Mouse (Mus musculus): Measurements from ENCODE around the gene Cpa5. TPM values are rescaled to one million over a fixed set of nuclear protein-coding genes. Genes with fewer than 3 reads are reported as not detected.
A peak's percentile ranks its signal among the peaks of the same experiment; 100 is the strongest.

The Cpa5 gene
- polyA plus RNA-seq, 2 experiments, result 0.87 to 0.99 TPM

DNA sequence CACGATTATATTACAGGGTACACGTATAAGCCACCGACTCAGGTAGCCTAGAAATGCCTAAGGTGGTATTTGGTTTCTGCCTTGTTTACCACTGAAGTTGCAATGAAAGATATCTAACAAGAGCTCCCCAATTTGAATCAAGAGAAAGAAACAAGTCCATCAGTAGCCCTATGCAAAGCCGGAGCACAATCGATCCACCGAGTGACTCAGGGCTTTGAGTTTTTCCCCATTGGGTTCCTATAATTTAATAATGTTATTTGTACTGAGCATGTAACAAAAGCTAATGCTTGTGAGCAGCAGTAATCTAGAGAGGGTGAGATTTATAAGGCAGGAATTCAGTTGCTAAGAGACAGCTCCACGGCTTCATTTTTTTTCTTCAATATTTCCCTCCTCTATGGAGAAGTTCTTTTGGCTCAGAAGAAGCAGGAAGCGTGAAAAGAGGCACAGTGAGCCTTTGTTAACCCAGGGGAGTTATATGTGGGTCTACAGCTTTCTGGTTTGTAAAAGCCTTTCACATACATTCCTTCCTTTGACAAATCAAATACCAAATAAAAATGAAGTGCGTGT, 64.0 kb downstream of the Cpa5 start:
- DNase-seq (ENCODE audit: low spot score), result peak; percentile 86
- H3K4me1 ChIP-seq (ENCODE audit: control insufficient read depth, insufficient read depth, low read length), result peaks cover 60% of the 10 kb centered on the region
- peak overlapping the region; percentile 49 for H3K9ac ChIP-seq (ENCODE audit: low read depth, low read length, severe bottlenecking)

DNA sequence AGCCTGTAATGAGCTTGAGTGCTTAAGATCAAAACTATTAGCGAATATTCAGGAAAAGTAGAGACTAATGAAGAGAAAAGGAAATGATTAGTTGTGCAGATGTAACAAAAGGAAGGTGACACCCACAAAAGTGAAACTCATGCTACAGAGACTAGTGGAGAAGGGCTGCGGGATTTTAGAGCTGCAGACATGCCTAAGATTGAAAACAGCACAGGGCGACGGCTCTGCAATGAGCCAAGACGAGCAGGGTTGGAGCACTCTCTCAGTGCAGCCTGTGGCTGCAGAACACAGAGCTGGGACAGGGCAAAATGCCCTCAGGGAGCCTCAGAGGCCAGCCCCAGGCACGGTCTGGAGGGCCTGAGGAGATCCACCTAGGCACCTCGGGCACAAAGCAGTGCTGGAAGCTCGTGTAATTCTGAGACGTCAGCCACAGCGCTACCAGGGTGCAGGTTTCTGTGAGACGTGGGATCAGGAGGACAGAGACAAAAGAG, 64.5 kb downstream of the Cpa5 start:
- H3K4me1 ChIP-seq (ENCODE audit: control insufficient read depth, insufficient read depth, low read length), result peaks cover 59% of the 10 kb centered on the region
- DNase-seq (ENCODE audit: low spot score) (peak; percentile 54), ATAC-seq (ENCODE audit: low FRiP score, low read depth) (peak; percentile 62)
- H3K9ac ChIP-seq (ENCODE audit: low read depth, low read length, severe bottlenecking), result peak overlapping the region; percentile 49
- 10% methylated on average over 11 of the region's 11 CpGs for WGBS
- H3K9me3 ChIP-seq (ENCODE audit: control insufficient read depth, low read length), result no peaks in the 10 kb centered on the region
- H3K4me3 ChIP-seq (replicated peaks; ENCODE audit: low read length), result peak overlapping the region; percentile 12; the same call in 1 of the 2 replicates
- no peaks in the 10 kb centered on the region for H3K36me3 ChIP-seq (ENCODE audit: control insufficient read depth, insufficient read depth, low read length)
- peak overlapping the region; percentile 34 for H3K4me2 ChIP-seq (replicated peaks; ENCODE audit: low read depth, low read length, severe bottlenecking)
- H3K27ac ChIP-seq (replicated peaks; ENCODE audit: low read depth, low read length), result peak overlapping the region; percentile 97
- H3K27me3 ChIP-seq (ENCODE audit: control insufficient read depth, insufficient read depth, low read length), result no peaks in the 10 kb centered on the region
- no peak for TF ChIP-seq POLR2A (IDR thresholded peaks at IDR 0.05; ENCODE audit: borderline replicate concordance, extremely low read depth, insufficient read depth, insufficient read length)

More for the DNA sequence above, 64.0 kb downstream of the Cpa5 start:
- ATAC-seq (ENCODE audit: low FRiP score, low read depth), result peak; percentile 64
- no peak for TF ChIP-seq POLR2A (IDR thresholded peaks at IDR 0.05; ENCODE audit: borderline replicate concordance, extremely low read depth, insufficient read depth, insufficient read length)
- Histone ChIP-seq H3K4me3 (replicated peaks; ENCODE audit: low read length) (peak overlapping the region; percentile 12; the same call in 1 of the 2 replicates), H3K27ac (replicated peaks; ENCODE audit: low read depth, low read length) (peak overlapping the region; percentile 97), H3K9me3 (ENCODE audit: control insufficient read depth, low read length) (no peaks in the 10 kb centered on the region), H3K27me3 (ENCODE audit: control insufficient read depth, insufficient read depth, low read length) (no peaks in the 10 kb centered on the region), H3K4me2 (replicated peaks; ENCODE audit: low read depth, low read length, severe bottlenecking) (peak overlapping the region; percentile 34), H3K36me3 (ENCODE audit: control insufficient read depth, insufficient read depth, low read length) (no peaks in the 10 kb centered on the region)
- WGBS, result 16% methylated on average over 9 of the region's 9 CpGs

DNA sequence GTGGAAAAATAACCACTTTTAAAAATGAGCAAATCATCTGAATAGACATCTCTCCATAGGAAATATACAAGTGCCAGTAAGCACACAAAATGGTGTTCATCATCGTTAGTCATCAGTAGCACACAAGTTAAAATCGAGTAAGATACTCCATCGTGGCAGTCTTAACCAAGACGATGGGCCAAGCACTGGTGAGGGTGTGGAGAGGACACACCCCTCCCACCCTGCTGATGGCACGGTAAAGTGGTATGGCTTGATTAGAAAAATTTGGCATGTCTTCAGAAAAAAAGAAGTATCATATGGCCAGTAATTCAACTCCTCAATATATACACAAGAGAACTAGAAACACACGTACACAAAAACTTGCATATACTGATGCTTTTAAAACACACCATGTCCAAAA, 65.7 kb downstream of the Cpa5 start:
- Histone ChIP-seq H3K4me2 (replicated peaks; ENCODE audit: low read depth, low read length, severe bottlenecking) (no peak overlapping the region), H3K27me3 (ENCODE audit: control insufficient read depth, insufficient read depth, low read length) (no peaks in the 10 kb centered on the region), H3K27ac (replicated peaks; ENCODE audit: low read depth, low read length) (peak overlapping the region; percentile 97; the same call in 1 of the 2 replicates), H3K9me3 (ENCODE audit: control insufficient read depth, low read length) (no peaks in the 10 kb centered on the region), H3K36me3 (ENCODE audit: control insufficient read depth, insufficient read depth, low read length) (no peaks in the 10 kb centered on the region), H3K9ac (ENCODE audit: low read depth, low read length, severe bottlenecking) (no peak overlapping the region), H3K4me1 (ENCODE audit: control insufficient read depth, insufficient read depth, low read length) (peaks cover 64% of the 10 kb centered on the region), H3K4me3 (replicated peaks; ENCODE audit: low read length) (no peak overlapping the region)
- no peak for DNase-seq (ENCODE audit: low spot score)
- TF ChIP-seq POLR2A (IDR thresholded peaks at IDR 0.05; ENCODE audit: borderline replicate concordance, extremely low read depth, insufficient read depth, insufficient read length), result no peak
- 65% methylated on average over 6 of the region's 6 CpGs for WGBS
- no peak for ATAC-seq (ENCODE audit: low FRiP score, low read depth)

DNA sequence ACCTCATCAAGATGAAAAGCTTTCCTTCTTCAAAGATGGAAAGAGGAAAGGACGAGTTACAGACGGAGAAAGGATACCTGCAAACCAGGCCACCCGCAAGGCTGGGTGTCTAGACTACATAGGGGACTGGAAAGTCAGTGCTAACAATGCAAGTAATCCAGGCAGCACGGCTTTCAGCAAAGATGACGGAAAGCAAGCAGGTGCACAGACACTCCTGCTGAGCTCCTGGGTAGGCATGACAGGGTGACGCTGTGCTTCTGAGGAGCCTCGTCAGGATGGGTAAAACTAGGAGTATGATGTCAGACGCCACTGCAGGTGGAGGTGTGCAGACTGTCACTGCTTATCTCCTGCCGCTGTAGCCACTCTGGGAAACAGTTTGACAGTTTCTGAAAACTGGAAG, 66.8 kb downstream of the Cpa5 start:
- Histone ChIP-seq H3K27ac (replicated peaks; ENCODE audit: low read depth, low read length) (0 out of 2 replicates have a peak overlapping the region, but pooled peaks have one; percentile 45), H3K9ac (ENCODE audit: low read depth, low read length, severe bottlenecking) (no peak overlapping the region), H3K36me3 (ENCODE audit: control insufficient read depth, insufficient read depth, low read length) (no peaks in the 10 kb centered on the region), H3K9me3 (ENCODE audit: control insufficient read depth, low read length) (no peaks in the 10 kb centered on the region), H3K4me1 (ENCODE audit: control insufficient read depth, insufficient read depth, low read length) (peaks cover 67% of the 10 kb centered on the region), H3K27me3 (ENCODE audit: control insufficient read depth, insufficient read depth, low read length) (no peaks in the 10 kb centered on the region), H3K4me2 (replicated peaks; ENCODE audit: low read depth, low read length, severe bottlenecking) (no peak overlapping the region), H3K4me3 (replicated peaks; ENCODE audit: low read length) (no peak overlapping the region)
- WGBS, result 78% methylated on average over 9 of the region's 9 CpGs
- ATAC-seq (ENCODE audit: low FRiP score, low read depth) (no peak), DNase-seq (ENCODE audit: low spot score) (no peak)
- no peak for TF ChIP-seq POLR2A (IDR thresholded peaks at IDR 0.05; ENCODE audit: borderline replicate concordance, extremely low read depth, insufficient read depth, insufficient read length)

DNA sequence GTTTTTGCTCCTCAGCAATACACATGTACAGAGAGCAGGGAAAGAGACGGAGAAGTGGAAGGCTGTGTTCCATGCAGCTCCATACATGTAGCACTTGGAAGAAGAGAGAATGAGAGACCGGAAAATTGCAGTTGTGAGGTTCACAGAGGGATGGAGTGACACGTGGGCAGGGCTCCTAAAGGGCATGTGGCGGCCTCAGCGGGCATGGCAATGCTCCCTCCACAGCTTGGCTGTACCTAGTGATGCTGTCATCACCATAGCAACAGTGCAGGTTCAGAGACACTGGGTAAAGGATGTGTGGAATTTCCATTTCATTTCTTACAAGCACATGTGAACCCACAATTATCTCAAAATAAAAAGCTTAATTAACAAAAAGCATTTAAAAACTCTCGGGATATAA, 67.7 kb downstream of the Cpa5 start:
- H3K27me3 ChIP-seq (ENCODE audit: control insufficient read depth, insufficient read depth, low read length), result no peaks in the 10 kb centered on the region
- no peaks in the 10 kb centered on the region for H3K36me3 ChIP-seq (ENCODE audit: control insufficient read depth, insufficient read depth, low read length)
- H3K4me2 ChIP-seq (replicated peaks; ENCODE audit: low read depth, low read length, severe bottlenecking), result no peak overlapping the region
- H3K9me3 ChIP-seq (ENCODE audit: control insufficient read depth, low read length), result no peaks in the 10 kb centered on the region
- 71% methylated on average over 6 of the region's 6 CpGs for WGBS
- H3K27ac ChIP-seq (replicated peaks; ENCODE audit: low read depth, low read length), result peak overlapping the region; percentile 70
- H3K4me1 ChIP-seq (ENCODE audit: control insufficient read depth, insufficient read depth, low read length), result peaks cover 67% of the 10 kb centered on the region
- no peak overlapping the region for H3K4me3 ChIP-seq (replicated peaks; ENCODE audit: low read length)
- DNase-seq (ENCODE audit: low spot score), result no peak
- no peak overlapping the region for H3K9ac ChIP-seq (ENCODE audit: low read depth, low read length, severe bottlenecking)
- TF ChIP-seq POLR2A (IDR thresholded peaks at IDR 0.05; ENCODE audit: borderline replicate concordance, extremely low read depth, insufficient read depth, insufficient read length), result no peak
- ATAC-seq (ENCODE audit: low FRiP score, low read depth), result no peak
